ENCODE assay signal across 14 mouse cellular contexts in the genomic region with DNA sequence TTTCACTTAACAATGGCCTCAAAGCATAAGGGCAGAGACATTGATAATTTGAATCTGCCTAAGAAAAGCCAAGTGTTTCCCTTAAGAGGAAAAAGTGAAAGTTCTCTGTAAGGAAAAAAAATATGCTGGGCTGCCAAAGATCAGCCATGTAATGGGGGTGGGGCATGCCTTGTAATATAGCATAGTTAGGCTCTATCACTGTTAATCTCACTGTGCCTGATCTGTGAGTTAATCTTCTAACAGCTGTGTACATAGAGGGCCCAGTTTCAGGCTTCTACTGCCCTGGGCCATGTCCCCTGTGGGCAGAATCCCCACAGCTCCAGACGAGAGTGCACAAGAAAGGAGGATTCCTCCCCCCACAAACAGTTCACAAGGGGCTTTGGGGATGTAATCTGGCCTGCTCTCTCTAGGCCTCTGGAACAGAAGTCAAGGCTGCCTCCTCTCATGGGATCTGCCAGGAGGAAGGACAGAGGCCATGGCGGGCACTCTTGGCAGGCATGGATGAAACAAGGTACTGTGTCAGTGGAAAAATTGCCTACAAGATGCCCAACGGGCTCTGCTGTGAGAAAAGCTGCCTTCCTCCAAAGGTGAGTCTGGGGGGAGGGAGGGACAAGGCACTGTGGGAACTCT.
DNase-seq lines count a peak whose midpoint lies in the region; ATAC-seq lines count a peak whose summit lies in the region.
"Had no signal": no experiment of that assay in that cellular context is flagged by ENCODE, and none has a peak within 500 bp of the region (broad histone marks: within the 10 kb centered on the region; RNA-seq: fewer than 3 reads in every experiment).

No protein-coding gene starts in this region.

- H3K4me3 ChIP-seq in heart, embryonic 13.5 days: no peak overlapping the region
- no peak overlapping the region for H3K4me3 ChIP-seq in liver, embryonic 15.5 days (replicated peaks)
- no peak overlapping the region for H3K4me3 ChIP-seq in liver, embryonic 12.5 days
- H3K4me3 ChIP-seq: forebrain, embryonic 15.5 days; hindbrain, embryonic 15.5 days; limb, embryonic 13.5 days; megakaryocyte, embryonic 14.5 days had no signal

- ATAC-seq in heart, embryonic 13.5 days (ENCODE audit: extremely low read depth, insufficient number of reproducible peaks, low FRiP score, low TSS enrichment): no peak; the same call in 1 of the 2 replicates
- ATAC-seq in liver, embryonic 15.5 days (ENCODE audit: insufficient read depth): 0 out of 2 replicates have a peak, but pooled peaks have one; percentile 44
- no peak for ATAC-seq in liver, embryonic 12.5 days
- ATAC-seq: forebrain, embryonic 15.5 days had no signal

- intact Hi-C loops in heart, postnatal 36 days (cut with DNase I): no loop called here

- H3K4me2 ChIP-seq in heart, embryonic 13.5 days: no peak overlapping the region
- H3K4me2 ChIP-seq in liver, embryonic 15.5 days: no peak overlapping the region
- no peak overlapping the region for H3K4me2 ChIP-seq in liver, embryonic 12.5 days
- H3K4me2 ChIP-seq: forebrain, embryonic 15.5 days; hindbrain, embryonic 15.5 days had no signal

- no peaks in the 10 kb centered on the region for H3K9me3 ChIP-seq in heart, embryonic 13.5 days
- no peaks in the 10 kb centered on the region for H3K9me3 ChIP-seq in liver, embryonic 15.5 days (replicated peaks)
- no peaks in the 10 kb centered on the region for H3K9me3 ChIP-seq in liver, embryonic 12.5 days (replicated peaks)
- H3K9me3 ChIP-seq: forebrain, embryonic 15.5 days; hindbrain, embryonic 15.5 days; limb, embryonic 13.5 days; megakaryocyte, embryonic 14.5 days had no signal

- WGBS in heart, embryonic 13.5 days: 77% methylated on average over 3 of the region's 3 CpGs
- 59% methylated on average over 3 of the region's 3 CpGs for WGBS in liver, embryonic 15.5 days (ENCODE audit: insufficient replicate concordance)
- WGBS in liver, embryonic 12.5 days (ENCODE audit: insufficient replicate concordance): 76% methylated on average over 3 of the region's 3 CpGs

- no peak for DNase-seq in heart, postnatal 36 days
- DNase-seq in testis, postnatal 10 days (ENCODE audit: low spot score): peak; percentile 38
- no peak for DNase-seq in testis, postnatal 14 days (ENCODE audit: low spot score)
- DNase-seq in frontal cortex, adult 2 months (ENCODE audit: extremely low spot score in 1 of 2, low spot score in 1 of 2): no peak
- DNase-seq: cerebellum, adult 9-11 months; kidney, postnatal 4 days; spleen, adult 18-20 months had no signal

- H3K9ac ChIP-seq in heart, embryonic 13.5 days: 0 out of 2 replicates have a peak overlapping the region, but pooled peaks have one; percentile 28
- no peak overlapping the region for H3K9ac ChIP-seq in liver, embryonic 15.5 days
- H3K9ac ChIP-seq in liver, embryonic 12.5 days: no peak overlapping the region
- H3K9ac ChIP-seq: forebrain, embryonic 15.5 days; hindbrain, embryonic 15.5 days; limb, embryonic 13.5 days had no signal

- peaks cover 18% of the 10 kb centered on the region; the same call in 1 of the 2 replicates for H3K36me3 ChIP-seq in heart, embryonic 13.5 days
- H3K36me3 ChIP-seq in liver, embryonic 15.5 days (replicated peaks): 0 out of 2 replicates have a peak, but pooled peaks cover 4% of the 10 kb centered on the region
- peaks cover 7% of the 10 kb centered on the region; the same call in 1 of the 2 replicates for H3K36me3 ChIP-seq in liver, embryonic 12.5 days
- H3K36me3 ChIP-seq: forebrain, embryonic 15.5 days; hindbrain, embryonic 15.5 days had no signal

- 0 out of 2 replicates have a peak overlapping the region, but pooled peaks have one; percentile 12 for H3K27ac ChIP-seq in heart, embryonic 13.5 days (replicated peaks)
- H3K27ac ChIP-seq in liver, embryonic 15.5 days (replicated peaks): no peak overlapping the region
- no peak overlapping the region for H3K27ac ChIP-seq in liver, embryonic 12.5 days
- H3K27ac ChIP-seq: forebrain, embryonic 15.5 days; hindbrain, embryonic 15.5 days; limb, embryonic 13.5 days had no signal

- H3K27me3 ChIP-seq in heart, embryonic 13.5 days (replicated peaks): no peaks in the 10 kb centered on the region
- no peaks in the 10 kb centered on the region for H3K27me3 ChIP-seq in liver, embryonic 15.5 days
- H3K27me3 ChIP-seq in liver, embryonic 12.5 days (replicated peaks): no peaks in the 10 kb centered on the region
- H3K27me3 ChIP-seq: forebrain, embryonic 15.5 days; hindbrain, embryonic 15.5 days; megakaryocyte, embryonic 14.5 days had no signal

- peaks cover 68% of the 10 kb centered on the region for H3K4me1 ChIP-seq in heart, embryonic 13.5 days
- H3K4me1 ChIP-seq in liver, embryonic 15.5 days (replicated peaks): peaks cover 17% of the 10 kb centered on the region
- H3K4me1 ChIP-seq in liver, embryonic 12.5 days: peaks cover 18% of the 10 kb centered on the region
- H3K4me1 ChIP-seq: megakaryocyte, embryonic 14.5 days had no signal
